Mouse (Mus musculus) olfactory bulb, adult 2 months (tissue): ENCODE measurements around the gene Ank3.

Experiments
- CTCF ChIP-seq: fragments of 200-500 bp; IDR thresholded peaks from 2 replicates; pipeline ENCODE4 v1.5.1; 2012; ENCODE audit warnings: low read depth, mild to moderate bottlenecking, low read length, moderate library complexity; ENCODE audit not compliant: insufficient read depth
- POLR2A ChIP-seq: fragments of 200-500 bp; IDR thresholded peaks from 2 replicates; pipeline ENCODE4 v1.6.1; 2012; ENCODE audit warnings: mild to moderate bottlenecking, low read depth, low read length, moderate library complexity; ENCODE audit not compliant: insufficient read depth

GRCm38 (mm10) chr10:69373796-69374550 is 24.6 kb upstream of the Ank3 start:
- no peak for TF ChIP-seq CTCF
- no peak for TF ChIP-seq POLR2A
